Mouse (Mus musculus) hindbrain, postnatal 0 days (tissue): ENCODE measurements at regions not wholly inside any gene's neighbourhood (a gene's known extent, or its start where the extent isn't known, plus 50 kb on each side); places are given as distances from the start of the nearest gene placed in this dataset.

Source experiments
- ATAC-seq: fragments of 200-750 bp; cut with Nextera tagmentation; 2 replicates; pipeline ENCODE4 v1.8.0; 2017; ENCODE audit warnings: mild to moderate bottlenecking, moderate TSS enrichment, moderate library complexity
- DNase-seq: peaks from one replicate; pipeline ENCODE4 v3.0.0-alpha.2; 2015; ENCODE audit warnings: low spot score
- H3K27ac ChIP-seq: fragments of 300-500 bp; sonication (generic); 2 replicates; pipeline ENCODE4 v1.5.1; 2014; ENCODE audit warnings: mild to moderate bottlenecking
- H3K27me3 ChIP-seq: fragments of 300-500 bp; sonication (generic); 2 replicates; pipeline ENCODE4 v1.6.1; 2014; ENCODE audit warnings: low read length, mixed read lengths; ENCODE audit not compliant: insufficient read depth
- H3K36me3 ChIP-seq: fragments of 300-500 bp; sonication (generic); 2 replicates; pipeline ENCODE4 v1.6.1; 2014; ENCODE audit warnings: low read length, mixed read lengths; ENCODE audit not compliant: insufficient read depth
- H3K4me1 ChIP-seq: fragments of 300-500 bp; sonication (generic); 2 replicates; pipeline ENCODE4 v1.6.1; 2014; ENCODE audit warnings: antibody characterized with exemption, low read length, mixed read lengths; ENCODE audit not compliant: insufficient read depth
- H3K4me2 ChIP-seq: fragments of 300-500 bp; sonication (generic); 2 replicates; pipeline ENCODE4 v1.6.1; 2014; ENCODE audit warnings: low read depth, mild to moderate bottlenecking, low read length, moderate library complexity, mixed read lengths
- H3K4me3 ChIP-seq: fragments of 300-500 bp; sonication (generic); 2 replicates; pipeline ENCODE4 v1.5.1; 2014; ENCODE audit warnings: low read length
- H3K9ac ChIP-seq: fragments of 300-500 bp; sonication (generic); replicated peaks from 2 replicates; pipeline ENCODE4 v1.6.1; 2014; ENCODE audit warnings: mild to moderate bottlenecking, low read length, moderate library complexity, mixed read lengths
- H3K9me3 ChIP-seq: fragments of 300-500 bp; sonication (generic); 2 replicates; pipeline ENCODE4 v1.6.1; 2016; ENCODE audit warnings: low read length, mixed read lengths
- CTCF ChIP-seq: IDR thresholded peaks from 2 replicates; pipeline ENCODE4 v1.5.1; 2016; ENCODE audit warnings: antibody characterized with exemption, control low read depth, low read depth
- WGBS: fragments of 180-500 bp; shearing (Covaris S2); extraction: QIAGEN DNeasy Blood & Tissue Kit; methylation state at CpG from one replicate; pipeline ENCODE4 v1.1.7; 2014; 5-methylcytosine and 5-hydroxymethylcytosine counted together

DNA sequence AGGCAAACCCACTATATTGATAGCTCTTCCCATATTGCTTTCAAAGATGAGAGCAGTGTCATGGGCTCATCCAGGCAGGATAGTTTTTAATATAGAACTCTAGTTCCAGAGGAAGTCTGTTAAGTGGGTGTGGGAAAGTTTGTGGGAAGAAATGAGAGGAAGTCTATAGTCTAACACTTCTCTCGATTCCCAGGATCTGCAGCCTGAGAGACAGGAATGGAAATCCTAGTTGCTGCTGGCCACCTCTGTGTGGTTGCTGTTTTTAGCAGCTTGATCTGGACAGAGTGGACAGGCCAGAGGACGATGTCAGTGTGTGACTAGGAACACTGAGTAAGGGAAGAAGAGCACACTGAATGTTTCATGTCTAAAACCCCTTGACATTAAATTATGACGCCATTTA is 76.8 kb upstream of the Peli1 start:
- TF ChIP-seq CTCF, result no peak
- 69% methylated on average over 3 of the region's 3 CpGs for WGBS
- no peaks in the 10 kb centered on the region for H3K27me3 ChIP-seq
- H3K27ac ChIP-seq, result no peak overlapping the region
- H3K36me3 ChIP-seq, result no peaks in the 10 kb centered on the region
- H3K9me3 ChIP-seq, result no peaks in the 10 kb centered on the region
- no peak overlapping the region for H3K9ac ChIP-seq
- DNase-seq (no peak), ATAC-seq (no peak)
- H3K4me2 ChIP-seq, result no peak overlapping the region
- no peak overlapping the region for H3K4me3 ChIP-seq
- no peaks in the 10 kb centered on the region; the same call in 1 of the 2 replicates for H3K4me1 ChIP-seq

DNA sequence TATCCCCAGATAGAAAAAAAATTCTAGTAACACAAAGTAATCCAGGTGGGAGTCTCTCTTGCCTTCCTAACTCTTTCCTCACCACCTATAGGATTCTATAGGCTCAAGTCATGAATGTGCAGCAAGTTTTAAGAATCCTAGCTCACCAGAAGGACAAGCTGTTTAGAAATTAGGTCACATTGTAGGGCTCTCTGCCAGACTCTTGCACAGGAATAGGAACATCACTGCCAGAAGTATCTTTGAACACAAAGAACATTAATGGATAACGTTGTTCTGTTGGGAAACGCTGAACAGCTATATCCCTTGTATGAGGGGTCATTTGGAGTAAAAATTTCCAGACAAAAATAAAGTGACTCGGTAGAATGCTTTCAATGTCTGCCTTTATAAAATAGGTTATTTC is 75.6 kb upstream of the Peli1 start:
- H3K27ac ChIP-seq, result no peak overlapping the region
- H3K4me2 ChIP-seq, result no peak overlapping the region
- peak; percentile 46 for DNase-seq
- H3K4me3 ChIP-seq, result no peak overlapping the region
- H3K4me1 ChIP-seq, result no peaks in the 10 kb centered on the region; the same call in 1 of the 2 replicates
- H3K27me3 ChIP-seq, result no peaks in the 10 kb centered on the region
- ATAC-seq, result no peak
- WGBS, result 43% methylated on average over 3 of the region's 3 CpGs
- TF ChIP-seq CTCF, result no peak
- H3K9me3 ChIP-seq, result no peaks in the 10 kb centered on the region
- H3K36me3 ChIP-seq, result no peaks in the 10 kb centered on the region
- no peak overlapping the region for H3K9ac ChIP-seq

DNA sequence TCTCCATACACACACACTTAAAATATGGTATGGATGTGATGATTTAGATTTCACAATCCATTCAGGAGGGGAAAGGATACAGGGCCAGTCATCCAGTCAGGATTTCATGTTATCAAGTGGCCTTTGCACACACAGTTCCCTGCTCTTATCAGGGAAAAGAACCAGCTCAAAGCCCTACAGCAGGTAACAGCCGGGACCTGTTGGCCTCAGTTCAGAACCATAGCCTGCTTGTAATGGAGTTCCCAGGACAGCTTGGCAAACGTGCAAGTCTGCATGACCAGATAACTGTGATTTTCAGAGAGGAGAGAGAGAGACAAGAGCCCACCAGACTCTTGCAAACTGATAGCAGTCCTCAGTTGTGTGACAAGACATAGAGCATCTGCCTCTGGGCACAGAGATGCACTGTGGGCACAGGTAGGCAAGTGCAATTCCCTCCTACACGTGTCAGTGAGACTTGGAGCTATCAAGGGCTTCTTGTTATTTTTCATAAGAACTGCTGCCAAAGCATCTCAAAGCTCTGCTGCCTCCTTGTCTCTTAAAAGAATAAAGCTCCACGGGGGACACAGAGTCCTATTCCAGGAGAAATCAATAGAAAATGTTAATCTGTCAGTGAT is 74.9 kb upstream of the Peli1 start:
- H3K9ac ChIP-seq, result no peak overlapping the region
- no peaks in the 10 kb centered on the region; the same call in 1 of the 2 replicates for H3K4me1 ChIP-seq
- no peaks in the 10 kb centered on the region for H3K36me3 ChIP-seq
- DNase-seq (no peak), ATAC-seq (0 out of 2 replicates have a peak, but pooled peaks have one; percentile 38)
- no peak overlapping the region for H3K27ac ChIP-seq
- no peak for TF ChIP-seq CTCF
- no peaks in the 10 kb centered on the region for H3K9me3 ChIP-seq
- 13% methylated on average over 4 of the region's 4 CpGs for WGBS
- H3K4me3 ChIP-seq, result no peak overlapping the region
- H3K4me2 ChIP-seq, result no peak overlapping the region
- no peaks in the 10 kb centered on the region for H3K27me3 ChIP-seq

DNA sequence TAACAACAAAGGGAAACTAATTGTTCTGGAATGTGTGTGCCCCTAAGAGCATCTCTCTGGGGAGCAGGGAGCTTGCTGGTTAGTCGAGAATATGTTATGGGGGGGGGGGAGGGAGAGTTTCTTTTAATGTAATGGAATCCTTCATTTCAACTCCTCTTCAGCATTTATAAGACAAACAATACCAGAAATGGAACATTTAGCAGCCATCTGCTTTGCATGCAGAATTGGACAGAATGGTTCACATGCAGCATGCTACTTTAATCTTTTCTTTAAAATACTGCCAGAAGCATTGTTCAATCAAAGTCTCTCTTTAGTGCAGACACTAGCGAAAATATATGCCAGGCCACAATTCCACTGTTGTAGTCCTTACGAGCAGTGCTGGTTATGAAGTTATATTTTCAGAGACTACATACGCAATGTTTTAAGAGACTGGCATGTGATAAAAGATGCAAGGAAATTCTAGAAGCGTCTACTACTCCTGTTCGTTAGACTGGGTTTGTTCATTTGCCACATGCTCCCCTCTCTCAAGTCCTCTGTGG is 74.2 kb upstream of the Peli1 start:
- Histone ChIP-seq H3K4me2 (no peak overlapping the region), H3K27ac (no peak overlapping the region), H3K36me3 (no peaks in the 10 kb centered on the region), H3K27me3 (no peaks in the 10 kb centered on the region), H3K9me3 (no peaks in the 10 kb centered on the region), H3K9ac (no peak overlapping the region), H3K4me1 (no peaks in the 10 kb centered on the region; the same call in 1 of the 2 replicates), H3K4me3 (no peak overlapping the region)
- no peak for TF ChIP-seq CTCF
- ATAC-seq, result no peak
- no peak for DNase-seq
- WGBS, result 47% methylated on average over 6 of the region's 6 CpGs

DNA sequence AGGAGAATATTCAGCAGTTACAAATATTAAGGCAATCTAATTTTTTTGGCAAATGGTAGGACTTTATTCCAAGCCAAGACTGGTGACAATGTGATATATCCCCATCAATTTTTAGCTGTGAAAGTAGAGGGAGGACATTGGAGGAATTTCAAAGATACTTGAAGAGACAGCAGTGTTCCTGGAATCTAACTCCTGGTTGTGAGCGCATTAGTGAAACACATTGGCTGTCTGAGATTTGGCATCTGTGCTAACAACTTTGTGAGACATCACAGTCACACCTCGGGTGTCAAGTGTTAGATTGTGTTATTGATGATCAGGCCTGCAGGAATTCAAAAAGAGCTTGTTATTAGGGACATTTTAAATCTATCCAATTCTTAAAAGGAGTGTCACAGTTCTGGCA is 71.3 kb upstream of the Peli1 start:
- no peak for ATAC-seq
- no peak overlapping the region for H3K9ac ChIP-seq
- TF ChIP-seq CTCF, result no peak
- H3K27me3 ChIP-seq, result no peaks in the 10 kb centered on the region
- H3K4me1 ChIP-seq, result no peaks in the 10 kb centered on the region; the same call in 1 of the 2 replicates
- no peak overlapping the region for H3K4me3 ChIP-seq
- no peak for DNase-seq
- WGBS, result 82% methylated on average over 2 of the region's 2 CpGs
- H3K27ac ChIP-seq, result no peak overlapping the region
- no peak overlapping the region for H3K4me2 ChIP-seq
- no peaks in the 10 kb centered on the region for H3K36me3 ChIP-seq
- no peaks in the 10 kb centered on the region for H3K9me3 ChIP-seq

DNA sequence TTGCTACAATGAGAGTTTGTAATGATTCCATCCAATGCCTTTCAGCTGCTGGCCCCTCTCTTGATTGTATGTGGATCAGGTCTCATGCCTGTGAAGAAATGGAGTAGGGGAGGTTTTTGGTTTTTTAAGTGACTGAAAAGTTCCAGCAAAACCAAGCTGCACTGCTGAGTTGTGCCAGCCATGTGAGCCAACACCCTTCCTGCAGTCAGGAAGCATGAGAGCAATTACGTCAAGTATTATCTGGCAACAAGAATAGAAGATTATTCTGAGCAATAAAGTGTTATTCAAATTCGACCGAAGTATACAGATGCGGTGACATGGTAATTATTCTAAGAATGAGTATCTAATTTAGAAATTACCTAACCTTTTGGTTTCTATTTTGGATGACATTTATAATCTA is 67.0 kb upstream of the Peli1 start:
- WGBS, result 74% methylated on average over 4 of the region's 4 CpGs
- no peaks in the 10 kb centered on the region for H3K9me3 ChIP-seq
- H3K4me1 ChIP-seq, result no peaks in the 10 kb centered on the region
- no peak for TF ChIP-seq CTCF
- H3K4me3 ChIP-seq, result no peak overlapping the region
- H3K9ac ChIP-seq, result no peak overlapping the region
- no peaks in the 10 kb centered on the region for H3K36me3 ChIP-seq
- DNase-seq (no peak), ATAC-seq (no peak)
- no peak overlapping the region for H3K27ac ChIP-seq
- no peaks in the 10 kb centered on the region for H3K27me3 ChIP-seq
- no peak overlapping the region for H3K4me2 ChIP-seq

DNA sequence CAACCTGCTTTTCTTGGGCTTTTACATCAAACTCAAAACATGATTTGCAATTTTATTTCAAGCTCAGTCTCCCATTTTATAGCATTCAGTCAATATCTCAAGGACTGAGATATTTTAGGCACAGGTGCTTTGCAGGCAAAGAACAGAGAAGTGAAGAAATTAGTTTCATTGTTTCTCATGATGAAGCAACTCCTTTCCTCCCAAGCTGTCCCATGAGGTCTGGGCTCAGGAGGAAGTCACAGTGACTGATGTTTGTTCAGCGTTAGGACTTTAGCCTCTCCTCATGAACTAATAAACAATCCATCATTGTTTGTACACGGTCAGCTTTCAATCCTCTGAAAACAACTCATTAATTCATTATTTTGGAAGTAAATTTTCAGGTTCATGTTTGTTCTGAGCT is 66.6 kb upstream of the Peli1 start:
- no peaks in the 10 kb centered on the region for H3K36me3 ChIP-seq
- H3K4me2 ChIP-seq, result no peak overlapping the region
- H3K4me3 ChIP-seq, result no peak overlapping the region
- no peaks in the 10 kb centered on the region for H3K27me3 ChIP-seq
- 51% methylated on average over 2 of the region's 2 CpGs for WGBS
- no peak overlapping the region for H3K27ac ChIP-seq
- H3K9ac ChIP-seq, result no peak overlapping the region
- ATAC-seq (no peak), DNase-seq (no peak)
- H3K4me1 ChIP-seq, result no peaks in the 10 kb centered on the region
- H3K9me3 ChIP-seq, result no peaks in the 10 kb centered on the region
- no peak for TF ChIP-seq CTCF
